Comparison of ENCODE assay signal across 21 mouse cellular contexts in genomic region chr4:140928349-140928748, GRCm38 (mm10). TPM values are rescaled to one million over a fixed set of nuclear protein-coding genes. Genes with fewer than 3 reads are reported as not detected.
DNase-seq lines count a peak whose midpoint lies in the region; TF ChIP-seq lines count a peak whose summit lies in the region.
"Had no signal": no experiment of that assay in that cellular context is flagged by ENCODE, and none has a peak within 500 bp of the region (broad histone marks: within the 10 kb centered on the region; RNA-seq: fewer than 3 reads in every experiment).

No protein-coding gene starts in this region.

- peaks cover 46% of the 10 kb centered on the region for H3K4me1 ChIP-seq in embryonic facial prominence, embryonic 10.5 days
- H3K4me1 ChIP-seq: hindbrain, embryonic 15.5 days had no signal

- 0 out of 2 replicates have a peak, but pooled peaks cover 3% of the 10 kb centered on the region for H3K27me3 ChIP-seq in embryonic facial prominence, embryonic 10.5 days (replicated peaks; ENCODE audit: low read depth, poor library complexity, severe bottlenecking)
- H3K27me3 ChIP-seq: embryonic facial prominence, embryonic 13.5 days; hindbrain, embryonic 12.5 days; hindbrain, embryonic 15.5 days; Patski had no signal

- peak overlapping the region; percentile 90 for H3K27ac ChIP-seq in gastrocnemius, adult 2 months
- H3K27ac ChIP-seq in embryonic facial prominence, embryonic 10.5 days (replicated peaks), result peak overlapping the region; percentile 8; the same call in 1 of the 2 replicates
- H3K27ac ChIP-seq: embryonic facial prominence, embryonic 13.5 days; forebrain, embryonic 12.5 days; hindbrain, embryonic 12.5 days; hindbrain, embryonic 15.5 days had no signal

- TF ChIP-seq CTCF in gastrocnemius, adult 2 months (IDR thresholded peaks at IDR 0.05), result no peak

- no peaks in the 10 kb centered on the region for H3K9me3 ChIP-seq in embryonic facial prominence, embryonic 10.5 days
- H3K9me3 ChIP-seq: embryonic facial prominence, embryonic 13.5 days; forebrain, embryonic 12.5 days; G1E; hindbrain, embryonic 12.5 days; hindbrain, embryonic 15.5 days had no signal

- H3K36me3 ChIP-seq in embryonic facial prominence, embryonic 10.5 days (replicated peaks), result no peaks in the 10 kb centered on the region
- H3K36me3 ChIP-seq: embryonic facial prominence, embryonic 13.5 days; forebrain, embryonic 12.5 days; G1E; hindbrain, embryonic 12.5 days; hindbrain, embryonic 15.5 days had no signal

- intact Hi-C loops in gastrocnemius, adult 2 months (cut with DNase I), result loop anchor here (2.0 kb wide), 1 partner anchor 28 kb away; no protein-coding TSS in a partner anchor
- intact Hi-C loops in gastrocnemius, postnatal 14 days (cut with DNase I; ENCODE audit: low total_unique reads), result no loop called here

- H3K4me3 ChIP-seq in gastrocnemius, adult 2 months, result no peak overlapping the region
- no peak overlapping the region for H3K4me3 ChIP-seq in embryonic facial prominence, embryonic 10.5 days
- H3K4me3 ChIP-seq: embryonic facial prominence, embryonic 13.5 days; erythroblast, embryonic 14.5 days; forebrain, embryonic 12.5 days; hindbrain, embryonic 12.5 days; hindbrain, embryonic 15.5 days had no signal

- DNase-seq in gastrocnemius, adult 2 months, result peak; percentile 80
- DNase-seq in gastrocnemius, postnatal 10 days, result no peak
- no peak for DNase-seq in embryonic facial prominence, embryonic 10.5 days (ENCODE audit: low spot score)
- peak; percentile 65 for DNase-seq in gastrocnemius, postnatal 14 days
- peak; percentile 82 for DNase-seq in skeletal muscle tissue, adult 2 months (ENCODE audit: low read depth, low spot score)
- no peak for DNase-seq in frontal cortex, postnatal 14 days (ENCODE audit: low spot score in 2 of 2)
- no peak for DNase-seq in cerebellum, adult 11-12 months
- DNase-seq: adrenal gland, postnatal 10 days; adrenal gland, postnatal 36 days; B cell, adult 2 months; cerebellum, adult 2 months; cerebellum, adult 9-11 months; cerebellum, postnatal 25 days; heart, adult 18-20 months had no signal

- WGBS in embryonic facial prominence, embryonic 10.5 days, result 83% methylated on average over 9 of the region's 9 CpGs

RNA-seq across cellular contexts. Expression of gene Padi2, which starts 22.2 kb away (rescaled TPM):
- 100 to 1,000 TPM in 1 of 2 experiments, 10 to 100 TPM in 1; 77.0 to 273 TPM for total RNA-seq in gastrocnemius, adult 2 months (2021)
- total RNA-seq in gastrocnemius, postnatal 10 days (2021), result 100 to 1,000 TPM in 1 of 2 experiments, 10 to 100 TPM in 1; 96.8 to 105 TPM
- 0.97 and 1.6 TPM in 2 replicates for polyA plus RNA-seq in embryonic facial prominence, embryonic 10.5 days (2016; fragmentation: Nextera tagmentation; extraction: Ambion mirVana)
- total RNA-seq in gastrocnemius, postnatal 14 days (2021), result 100 to 1,000 TPM; 101 to 150 TPM

RNA-seq across cellular contexts. Expression of gene Sdhb, which starts 32.7 kb away (rescaled TPM):
- 100 to 1,000 TPM; 483 to 898 TPM for total RNA-seq in gastrocnemius, adult 2 months (2021)
- 100 to 1,000 TPM; 406 to 464 TPM for total RNA-seq in gastrocnemius, postnatal 10 days (2021)
- polyA plus RNA-seq in embryonic facial prominence, embryonic 10.5 days (2016; fragmentation: Nextera tagmentation; extraction: Ambion mirVana), result 432 and 438 TPM in 2 replicates
- total RNA-seq in gastrocnemius, postnatal 14 days (2021), result 100 to 1,000 TPM; 480 to 609 TPM

RNA-seq across cellular contexts. Expression of gene Atp13a2, which starts 58.3 kb away (rescaled TPM):
- total RNA-seq in gastrocnemius, adult 2 months (2021), result 10 to 100 TPM; 20.0 to 23.7 TPM
- total RNA-seq in gastrocnemius, postnatal 10 days (2021), result 10 to 100 TPM; 19.1 to 25.9 TPM
- 42.4 and 43.2 TPM in 2 replicates for polyA plus RNA-seq in embryonic facial prominence, embryonic 10.5 days (2016; fragmentation: Nextera tagmentation; extraction: Ambion mirVana)
- 10 to 100 TPM; 16.1 to 17.0 TPM for total RNA-seq in gastrocnemius, postnatal 14 days (2021)

Comparison
In these comparisons a context has a peak if more than half of its experiments do, and no peak if none do; other contexts are left out.
1. DNase-seq: peak in gastrocnemius, adult 2 months (single experiment), gastrocnemius, postnatal 14 days (single experiment) and skeletal muscle tissue, adult 2 months (single experiment); none in gastrocnemius, postnatal 10 days (single experiment), embryonic facial prominence, embryonic 10.5 days (single experiment), frontal cortex, postnatal 14 days (0 of 2) and cerebellum, adult 11-12 months (single experiment).